Mouse (Mus musculus) olfactory bulb, adult 2 months (tissue): Measurements from ENCODE around the gene Psmg1.

Experiments used
- CTCF ChIP-seq: fragments of 200-500 bp; IDR thresholded peaks from 2 replicates; pipeline ENCODE4 v1.5.1; 2012; ENCODE audit warnings: low read depth, mild to moderate bottlenecking, low read length, moderate library complexity; ENCODE audit not compliant: insufficient read depth
- POLR2A ChIP-seq: fragments of 200-500 bp; IDR thresholded peaks from 2 replicates; pipeline ENCODE4 v1.6.1; 2012; ENCODE audit warnings: mild to moderate bottlenecking, low read depth, low read length, moderate library complexity; ENCODE audit not compliant: insufficient read depth

- TF ChIP-seq POLR2A, result no peak
- no peak for TF ChIP-seq CTCF
These were observed 41.7 kb upstream of the Psmg1 start for GRCm38 (mm10) chr16:96032368-96033043.
